Mouse (Mus musculus) spleen, adult 2 months (tissue): ENCODE results near the gene Vps4a.

Source experiments
- CTCF ChIP-seq: fragments of 200-500 bp; IDR thresholded peaks from 2 replicates; pipeline ENCODE4 v1.5.1; 2011; ENCODE audit warnings: mild to moderate bottlenecking, inconsistent platforms; ENCODE audit not compliant: insufficient read depth, insufficient read length, insufficient replicate concordance; ENCODE audit errors: extremely low read depth
- POLR2A ChIP-seq: fragments of 200-500 bp; IDR thresholded peaks from 2 replicates; pipeline ENCODE4 v1.6.1; 2011; ENCODE audit warnings: low read depth, low read length, inconsistent platforms

- TF ChIP-seq POLR2A (no peak), CTCF (no peak)
These were observed 57.6 kb downstream of the Vps4a start for GRCm38 (mm10) chr8:107088526-107089063.
